Mouse (Mus musculus) cerebellum, adult 8-10 months (tissue): Measurements from ENCODE around the gene Gjd3.
"Not testable (repeated sequence)": the region's sequence is repeated elsewhere in the genome, so short reads cannot be mapped to it uniquely, and the experiment has no call there.

ENCODE experiments used
- DNase-seq: peaks from one replicate; pipeline ENCODE4 v3.0.0; 2022

The Gjd3 gene

GRCm38 (mm10) chr11:98943741-98944461 lies 38.9 kb downstream of the Gjd3 start:
- DNase-seq, result no peak

GRCm38 (mm10) chr11:98942923-98943641 lies 39.7 kb downstream of the Gjd3 start:
- no peak for DNase-seq

- no peak for DNase-seq
Observed at GRCm38 (mm10) chr11:98942555-98942922, 40.3 kb downstream of the Gjd3 start.

GRCm38 (mm10) chr11:98941826-98942550 lies 40.8 kb downstream of the Gjd3 start:
- DNase-seq, result no peak

GRCm38 (mm10) chr11:98941341-98941825 lies 41.4 kb downstream of the Gjd3 start:
- DNase-seq, result peak; percentile 81

- DNase-seq, result no peak
Observed at GRCm38 (mm10) chr11:98940776-98941175, 42.0 kb downstream of the Gjd3 start.

- no peak for DNase-seq
Observed at GRCm38 (mm10) chr11:98939953-98940641, 42.7 kb downstream of the Gjd3 start.

GRCm38 (mm10) chr11:98939084-98939952 lies 43.5 kb downstream of the Gjd3 start:
- no peak for DNase-seq

GRCm38 (mm10) chr11:98938701-98939083 lies 44.1 kb downstream of the Gjd3 start:
- DNase-seq, result no peak

GRCm38 (mm10) chr11:98937914-98938694 lies 44.7 kb downstream of the Gjd3 start:
- DNase-seq, result peak; percentile 43

- peak; percentile 67 for DNase-seq
Observed at GRCm38 (mm10) chr11:98937410-98937913, 45.4 kb downstream of the Gjd3 start.

GRCm38 (mm10) chr11:98936606-98937409 lies 46.0 kb downstream of the Gjd3 start:
- no peak for DNase-seq

- no peak for DNase-seq
Observed at GRCm38 (mm10) chr11:98936170-98936569, 46.6 kb downstream of the Gjd3 start.

- no peak for DNase-seq
Observed at GRCm38 (mm10) chr11:98935123-98935522, 47.7 kb downstream of the Gjd3 start.

GRCm38 (mm10) chr11:98934367-98934766 lies 48.4 kb downstream of the Gjd3 start:
- DNase-seq, result no peak

- DNase-seq, result not testable (repeated sequence)
Observed at GRCm38 (mm10) chr11:98933847-98934246, 49.0 kb downstream of the Gjd3 start.

GRCm38 (mm10) chr11:98933151-98933550 lies 49.7 kb downstream of the Gjd3 start:
- peak; percentile 90 for DNase-seq

GRCm38 (mm10) chr11:98932293-98933091 lies 50.3 kb downstream of the Gjd3 start:
- DNase-seq, result no peak
